Comparison of ENCODE assay signal across 19 mouse cellular contexts in the genomic region with DNA sequence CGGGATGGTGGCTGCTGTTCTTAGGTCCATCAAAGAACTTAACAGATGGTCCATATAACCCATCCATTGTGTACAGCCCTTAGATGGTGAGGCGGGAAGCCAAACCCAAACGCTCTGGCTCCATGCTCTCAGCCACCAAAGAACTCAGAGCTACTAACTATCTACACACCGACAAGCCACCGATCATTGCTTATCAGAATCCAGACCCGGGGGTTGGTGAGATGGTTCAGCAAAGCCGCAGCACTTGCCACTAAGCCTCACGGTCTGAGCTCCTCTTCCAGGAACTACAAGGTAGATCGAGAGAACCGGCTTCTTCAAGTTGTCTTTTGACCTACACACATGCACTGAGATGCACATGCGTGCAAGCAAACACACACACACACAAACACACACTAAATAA. TPM values are rescaled to one million over a fixed set of nuclear protein-coding genes. Genes with fewer than 3 reads are reported as not detected.
DNase-seq lines count a peak whose midpoint lies in the region; ATAC-seq lines count a peak whose summit lies in the region.
"Had no signal": no experiment of that assay in that cellular context is flagged by ENCODE, and none has a peak within 500 bp of the region (broad histone marks: within the 10 kb centered on the region; RNA-seq: fewer than 3 reads in every experiment).

No protein-coding gene starts in this region.

- 33% methylated on average over 11 of the region's 11 CpGs for WGBS in liver, embryonic 12.5 days (ENCODE audit: insufficient replicate concordance)
- WGBS in liver, embryonic 16.5 days (ENCODE audit: insufficient replicate concordance), result 24% methylated on average over 11 of the region's 11 CpGs
- 94% methylated on average over 11 of the region's 11 CpGs for WGBS in forebrain, embryonic 10.5 days

- H3K9ac ChIP-seq in liver, embryonic 12.5 days, result no peak overlapping the region
- H3K9ac ChIP-seq in liver, embryonic 16.5 days (ENCODE audit: low read depth, low read length), result no peak overlapping the region
- H3K9ac ChIP-seq: embryonic facial prominence, embryonic 13.5 days; forebrain, embryonic 13.5 days; forebrain, postnatal 0 days; heart, embryonic 13.5 days; hindbrain, embryonic 15.5 days had no signal

- H3K27me3 ChIP-seq in liver, embryonic 12.5 days (replicated peaks), result peaks cover 4% of the 10 kb centered on the region; the same call in 1 of the 2 replicates
- H3K27me3 ChIP-seq in liver, embryonic 16.5 days (ENCODE audit: control insufficient read depth, insufficient read depth, low read depth, low read length), result no peaks in the 10 kb centered on the region
- H3K27me3 ChIP-seq in forebrain, embryonic 10.5 days (ENCODE audit: poor library complexity, severe bottlenecking), result no peaks in the 10 kb centered on the region; the same call in 1 of the 2 replicates
- H3K27me3 ChIP-seq: embryonic facial prominence, embryonic 13.5 days; forebrain, embryonic 13.5 days; hindbrain, embryonic 15.5 days had no signal

- no peak overlapping the region for H3K27ac ChIP-seq in liver, embryonic 12.5 days
- H3K27ac ChIP-seq in liver, embryonic 16.5 days (ENCODE audit: low read length), result no peak overlapping the region
- no peak overlapping the region for H3K27ac ChIP-seq in forebrain, embryonic 10.5 days
- H3K27ac ChIP-seq: embryonic facial prominence, embryonic 13.5 days; forebrain, embryonic 13.5 days; heart, embryonic 13.5 days; hindbrain, embryonic 15.5 days had no signal

- H3K4me1 ChIP-seq in liver, embryonic 12.5 days, result peaks cover 61% of the 10 kb centered on the region
- H3K4me1 ChIP-seq in liver, embryonic 16.5 days (ENCODE audit: control insufficient read depth, low read depth, low read length), result peaks cover 12% of the 10 kb centered on the region
- peaks cover 31% of the 10 kb centered on the region for H3K4me1 ChIP-seq in forebrain, embryonic 10.5 days

- ATAC-seq in liver, embryonic 12.5 days, result peak; percentile 81
- 0 out of 2 replicates have a peak, but pooled peaks have one; percentile 27 for ATAC-seq in liver, embryonic 16.5 days (ENCODE audit: low read depth)
- ATAC-seq: CD4-positive, CD25-positive, alpha-beta regulatory T cell, adult 4 months; forebrain, postnatal 0 days had no signal

- no peak overlapping the region for H3K4me2 ChIP-seq in liver, embryonic 12.5 days
- no peak overlapping the region for H3K4me2 ChIP-seq in liver, embryonic 16.5 days (ENCODE audit: low read depth, low read length)
- H3K4me2 ChIP-seq: embryonic facial prominence, embryonic 13.5 days; forebrain, embryonic 13.5 days; heart, embryonic 13.5 days; hindbrain, embryonic 15.5 days had no signal

- peak; percentile 84 for DNase-seq in heart, adult 11 months
- DNase-seq in heart, adult 18-20 months, result no peak
- DNase-seq in MEL-GATA-1-ER (ENCODE audit: extremely low read depth, low read depth), result peak; percentile 77
- no peak for DNase-seq in forebrain, embryonic 10.5 days (ENCODE audit: extremely low spot score, low spot score)
- no peak for DNase-seq in layer of hippocampus, postnatal 36 days
- no peak for DNase-seq in cerebellum, adult 8-10 months
- DNase-seq: adrenal gland, postnatal 10 days; B cell, adult 2 months; cerebellum, adult 18-20 months; forebrain, postnatal 0 days; gastrocnemius, postnatal 14 days; heart, postnatal 36 days had no signal

- H3K9me3 ChIP-seq in liver, embryonic 12.5 days (replicated peaks), result no peaks in the 10 kb centered on the region
- H3K9me3 ChIP-seq in liver, embryonic 16.5 days (replicated peaks; ENCODE audit: control insufficient read depth, low read length), result no peaks in the 10 kb centered on the region
- H3K9me3 ChIP-seq in forebrain, embryonic 10.5 days, result no peaks in the 10 kb centered on the region
- H3K9me3 ChIP-seq: embryonic facial prominence, embryonic 13.5 days; forebrain, embryonic 13.5 days; heart, embryonic 13.5 days; hindbrain, embryonic 15.5 days had no signal

- no peaks in the 10 kb centered on the region for H3K36me3 ChIP-seq in liver, embryonic 12.5 days
- no peaks in the 10 kb centered on the region for H3K36me3 ChIP-seq in liver, embryonic 16.5 days (ENCODE audit: control insufficient read depth, insufficient read depth)
- no peaks in the 10 kb centered on the region for H3K36me3 ChIP-seq in forebrain, embryonic 10.5 days (replicated peaks)
- H3K36me3 ChIP-seq: embryonic facial prominence, embryonic 13.5 days; heart, embryonic 13.5 days; hindbrain, embryonic 15.5 days had no signal

- no peak overlapping the region for H3K4me3 ChIP-seq in liver, embryonic 12.5 days
- no peak overlapping the region for H3K4me3 ChIP-seq in liver, embryonic 16.5 days (ENCODE audit: low read depth, low read length)
- H3K4me3 ChIP-seq in forebrain, embryonic 10.5 days, result no peak overlapping the region
- H3K4me3 ChIP-seq: embryonic facial prominence, embryonic 13.5 days; forebrain, embryonic 13.5 days; heart, embryonic 13.5 days; hindbrain, embryonic 15.5 days had no signal

RNA-seq across cellular contexts. Expression of gene Sgms1, which starts 8.8 kb away (rescaled TPM):
- 10 to 100 TPM; 55.3 to 63.9 TPM for total RNA-seq in heart, adult 18-20 months (2021)
- 31.8 and 33.7 TPM in 2 replicates for polyA plus RNA-seq in liver, embryonic 12.5 days (2016; fragmentation: Nextera tagmentation; extraction: Ambion mirVana)
- polyA plus RNA-seq in liver, embryonic 16.5 days (2015; fragmentation: Nextera tagmentation; extraction: Ambion mirVana), result 28.8 and 30.7 TPM in 2 replicates
- polyA plus RNA-seq in forebrain, embryonic 10.5 days (2016; fragmentation: Nextera tagmentation; extraction: Ambion mirVana), result 14.1 and 15.1 TPM in 2 replicates
- total RNA-seq in layer of hippocampus, postnatal 36 days (2021), result 10 to 100 TPM; 53.6 to 64.1 TPM

Comparison
In these comparisons a context has a peak if more than half of its experiments do, and no peak if none do; other contexts are left out.
1. DNase-seq: peak in heart, adult 11 months (single experiment) and MEL-GATA-1-ER (single experiment); none in heart, adult 18-20 months (0 of 2), forebrain, embryonic 10.5 days (single experiment), layer of hippocampus, postnatal 36 days (0 of 2) and cerebellum, adult 8-10 months (single experiment).